Mouse (Mus musculus) embryonic facial prominence, embryonic 11.5 days (tissue): Measurements from ENCODE around the gene 1500011B03Rik. TPM values are rescaled to one million over a fixed set of nuclear protein-coding genes. Genes with fewer than 3 reads are reported as not detected.
A peak's percentile ranks its signal among the peaks of the same experiment; 100 is the strongest.
"Not testable (repeated sequence)": the region's sequence is repeated elsewhere in the genome, so short reads cannot be mapped to it uniquely, and the experiment has no call there.

Experiments
- ATAC-seq: fragments of 200-750 bp; cut with Nextera tagmentation; replicated peaks from 2 replicates; pipeline ENCODE4 v1.8.0; 2017; ENCODE audit warnings: low read depth; ENCODE audit not compliant: insufficient number of reproducible peaks, low FRiP score, low TSS enrichment
- DNase-seq: peaks from one replicate; pipeline ENCODE4 v3.0.0-alpha.2; 2015; ENCODE audit warnings: low spot score
- H3K27ac ChIP-seq: fragments of 300-500 bp; sonication (generic); replicated peaks from 2 replicates; pipeline ENCODE4 v1.5.1; 2014; ENCODE audit warnings: mild to moderate bottlenecking, low read depth, low read length, control low read depth
- H3K27me3 ChIP-seq: fragments of 300-500 bp; sonication (generic); 2 replicates; pipeline ENCODE4 v1.6.1; 2014; ENCODE audit warnings: mild to moderate bottlenecking, low read length, moderate library complexity, mixed read lengths; ENCODE audit not compliant: control insufficient read depth, insufficient read depth
- H3K36me3 ChIP-seq: fragments of 300-500 bp; sonication (generic); replicated peaks from 2 replicates; pipeline ENCODE4 v1.6.1; 2014; ENCODE audit warnings: low read depth, mild to moderate bottlenecking, low read length, moderate library complexity, mixed read lengths; ENCODE audit not compliant: control insufficient read depth, insufficient read depth
- H3K4me1 ChIP-seq: fragments of 300-500 bp; sonication (generic); 2 replicates; pipeline ENCODE4 v1.6.1; 2014; ENCODE audit warnings: low read length, mixed read lengths; ENCODE audit not compliant: control insufficient read depth, insufficient read depth
- H3K4me2 ChIP-seq: fragments of 300-500 bp; sonication (generic); 2 replicates; pipeline ENCODE4 v1.6.1; 2014; ENCODE audit warnings: low read depth, mild to moderate bottlenecking, control low read depth, low read length, moderate library complexity
- H3K4me3 ChIP-seq: fragments of 300-500 bp; sonication (generic); 2 replicates; pipeline ENCODE4 v1.5.1; 2014; ENCODE audit warnings: low read depth, low read length, control low read depth
- H3K9ac ChIP-seq: fragments of 300-500 bp; sonication (generic); replicated peaks from 2 replicates; pipeline ENCODE4 v1.6.1; 2014; ENCODE audit warnings: mild to moderate bottlenecking, control low read depth, low read length
- H3K9me3 ChIP-seq: fragments of 300-500 bp; sonication (generic); replicated peaks from 2 replicates; pipeline ENCODE4 v1.6.1; 2016; ENCODE audit warnings: mild to moderate bottlenecking, low read length, inconsistent platforms, mixed read lengths; ENCODE audit not compliant: control insufficient read depth
- WGBS: fragments of 180-500 bp; shearing (Covaris S2); extraction: QIAGEN DNeasy Blood & Tissue Kit; methylation state at CpG from one replicate; pipeline ENCODE4 v1.1.7; 2014; 5-methylcytosine and 5-hydroxymethylcytosine counted together
- polyA plus RNA-seq: library from polyadenylated mRNA; unstranded; fragments of >200 nt; fragmentation: Nextera tagmentation; extraction: Ambion mirVana; gene quantifications from 2 replicates; pipeline ENCODE4 v1.2.1, GENCODE M21; 2014

The 1500011B03Rik gene
- polyA plus RNA-seq, 1 experiment from 2014 or later: 115 TPM

DNA sequence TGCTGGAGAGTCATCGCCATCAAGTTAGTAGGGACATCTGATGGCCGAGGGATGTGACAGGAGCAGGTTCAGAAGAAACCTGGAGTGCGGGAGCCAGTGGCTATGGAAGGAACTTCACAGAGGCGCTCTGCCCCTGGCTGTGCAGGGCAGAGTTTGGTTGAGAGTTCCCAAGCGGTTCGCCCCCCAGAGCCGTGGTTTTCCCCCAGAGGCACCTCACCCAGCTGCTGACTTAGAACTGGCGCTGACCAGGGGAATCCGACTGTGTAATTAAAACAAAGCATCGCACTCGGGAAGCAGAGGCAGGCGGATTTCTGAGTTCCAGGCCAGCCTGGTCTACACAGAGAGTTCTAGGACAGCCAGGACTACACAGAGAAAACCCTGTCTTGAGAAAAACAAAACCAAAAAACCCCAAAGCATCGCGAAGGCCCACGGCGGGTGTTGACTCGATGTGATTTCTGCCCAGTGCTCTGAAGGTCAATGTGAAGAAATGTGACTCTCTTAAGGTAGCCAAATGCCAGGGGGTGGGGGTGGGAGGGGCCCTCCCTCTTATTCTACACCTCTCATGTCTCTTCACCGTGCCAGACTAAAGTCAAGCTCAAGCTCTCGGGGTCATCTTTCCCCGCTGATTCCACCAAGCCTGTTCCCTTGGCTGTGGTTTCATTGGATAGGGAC lies 28.4 kb upstream of the 1500011B03Rik start:
- Histone ChIP-seq H3K27ac (no peak overlapping the region), H3K9me3 (no peaks in the 10 kb centered on the region), H3K27me3 (no peaks in the 10 kb centered on the region), H3K9ac (no peak overlapping the region), H3K4me3 (no peak overlapping the region), H3K36me3 (no peaks in the 10 kb centered on the region), H3K4me1 (no peaks in the 10 kb centered on the region), H3K4me2 (no peak overlapping the region)
- ATAC-seq (no peak), DNase-seq (no peak)
- 86% methylated on average over 20 of the region's 20 CpGs for WGBS

DNA sequence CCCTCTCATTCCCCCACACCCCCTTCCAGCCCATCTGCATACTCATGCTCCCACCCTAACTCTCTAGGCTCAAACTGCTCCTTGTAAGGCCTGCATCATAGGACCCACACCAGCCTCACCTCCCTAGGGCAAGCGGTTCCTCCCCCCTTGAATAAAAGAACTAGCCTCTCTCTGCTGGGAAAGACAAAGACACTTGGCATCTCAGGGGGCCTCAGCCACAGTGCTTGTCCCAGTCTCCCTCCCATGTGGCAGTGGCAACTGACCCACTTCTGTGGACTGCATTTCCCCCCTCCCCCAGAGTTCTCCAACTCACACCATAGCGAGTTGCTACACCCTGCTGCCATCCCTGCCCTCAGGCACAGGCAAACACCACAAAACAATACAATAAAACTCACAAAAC lies 21.1 kb upstream of the 1500011B03Rik start:
- not testable (repeated sequence) for DNase-seq, H3K9ac ChIP-seq, ATAC-seq, H3K27me3 ChIP-seq, H3K36me3 ChIP-seq, H3K4me3 ChIP-seq, H3K27ac ChIP-seq, H3K4me1 ChIP-seq, H3K4me2 ChIP-seq, H3K9me3 ChIP-seq
- 64% methylated on average over 2 of the region's 2 CpGs for WGBS

DNA sequence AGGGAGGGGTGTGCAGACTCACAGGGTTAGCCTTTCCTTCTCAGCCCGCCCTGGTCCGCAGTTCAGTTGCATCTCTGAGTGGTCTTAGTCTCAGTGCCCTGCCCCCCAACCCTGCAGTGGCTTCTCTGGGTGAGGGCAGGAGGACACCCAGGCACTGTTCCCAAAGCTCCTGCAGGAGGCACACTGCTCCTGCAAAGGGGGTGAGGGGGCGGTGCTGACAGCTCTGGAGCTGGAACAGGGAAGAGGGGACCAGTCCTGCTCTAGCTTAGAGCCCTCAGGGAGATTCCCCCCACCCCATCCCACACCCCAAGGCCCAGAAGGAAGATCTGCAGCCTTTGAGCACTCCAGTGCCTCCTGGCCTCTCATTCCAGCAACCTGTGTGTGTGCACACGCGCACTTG lies 19.4 kb upstream of the 1500011B03Rik start:
- ATAC-seq (no peak), DNase-seq (no peak)
- Histone ChIP-seq H3K36me3 (no peaks in the 10 kb centered on the region), H3K4me3 (no peak overlapping the region), H3K4me2 (no peak overlapping the region), H3K9ac (no peak overlapping the region), H3K27ac (no peak overlapping the region), H3K9me3 (no peaks in the 10 kb centered on the region), H3K27me3 (no peaks in the 10 kb centered on the region), H3K4me1 (no peaks in the 10 kb centered on the region)
- 61% methylated on average over 5 of the region's 5 CpGs for WGBS

DNA sequence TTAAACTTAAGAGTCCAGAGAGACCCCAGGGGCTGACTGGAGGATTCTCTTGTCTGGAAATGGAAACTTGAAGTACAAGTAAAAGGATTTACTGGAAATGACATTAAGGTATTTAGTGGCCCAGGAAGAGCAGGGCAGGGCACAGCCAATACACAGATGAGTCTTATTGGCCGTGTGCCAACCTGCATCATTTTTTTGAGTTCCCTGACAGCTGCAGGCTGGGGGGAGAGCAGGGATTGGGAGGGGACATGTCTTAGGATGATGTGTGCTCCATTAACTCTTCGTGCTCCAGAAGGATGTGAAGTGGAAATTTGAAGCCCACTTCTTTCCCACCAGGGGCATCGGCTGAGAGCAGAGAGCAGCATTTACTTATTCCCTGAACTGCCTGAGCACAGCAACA lies 18.9 kb upstream of the 1500011B03Rik start:
- not testable (repeated sequence) for ATAC-seq, H3K4me2 ChIP-seq, H3K9ac ChIP-seq, H3K4me1 ChIP-seq, H3K27ac ChIP-seq, H3K36me3 ChIP-seq, H3K9me3 ChIP-seq, H3K27me3 ChIP-seq, H3K4me3 ChIP-seq
- 52% methylated on average over 3 of the region's 3 CpGs for WGBS
- peak; percentile 17 for DNase-seq

DNA sequence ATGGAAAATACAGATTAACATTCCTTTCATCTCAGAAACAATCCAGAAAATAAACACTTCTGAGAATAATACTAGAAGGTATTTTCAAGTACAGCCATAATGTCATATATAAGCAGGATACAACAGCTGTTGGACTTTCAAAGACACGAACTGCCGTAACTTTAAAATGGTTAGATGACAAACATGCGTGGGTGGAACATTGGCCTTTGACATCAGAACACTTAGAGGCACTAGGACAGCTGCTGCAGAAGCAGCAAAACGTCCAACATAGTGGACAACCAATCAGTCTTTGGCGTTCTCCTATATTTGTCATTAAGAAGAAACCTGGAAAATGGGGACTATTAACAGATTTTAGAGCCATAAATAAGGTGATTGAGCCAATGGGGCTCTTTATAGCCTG lies 17.2 kb upstream of the 1500011B03Rik start:
- not testable (repeated sequence) for H3K4me3 ChIP-seq, H3K9ac ChIP-seq, ATAC-seq, H3K9me3 ChIP-seq, H3K4me1 ChIP-seq, H3K36me3 ChIP-seq, H3K27me3 ChIP-seq, H3K4me2 ChIP-seq, DNase-seq, H3K27ac ChIP-seq
- 57% methylated on average over 5 of the region's 5 CpGs for whole genome bisulfite sequencing

DNA sequence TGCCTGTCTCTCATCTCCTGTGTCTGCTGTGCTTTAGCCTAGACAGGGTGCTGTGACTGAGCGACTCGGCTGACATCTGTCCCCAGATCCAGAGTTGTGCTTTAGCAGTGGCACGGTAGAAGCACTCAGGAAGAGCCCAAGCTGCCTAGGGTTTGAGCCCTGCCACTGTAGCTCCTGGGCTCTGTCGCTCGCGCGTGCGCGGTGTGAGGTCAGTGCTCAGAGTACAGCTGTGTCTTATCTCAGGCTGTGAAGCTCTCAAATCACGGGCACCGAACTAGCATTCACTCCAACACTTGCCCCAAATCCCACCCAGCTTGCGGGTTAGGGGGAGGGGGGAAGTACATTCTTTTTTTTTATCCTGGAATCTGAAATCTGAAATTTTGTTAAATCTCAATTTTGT lies 13.6 kb upstream of the 1500011B03Rik start:
- H3K4me3 ChIP-seq: no peak overlapping the region
- no peak overlapping the region for H3K9ac ChIP-seq
- no peaks in the 10 kb centered on the region for H3K27me3 ChIP-seq
- no peak for DNase-seq
- no peak for ATAC-seq
- H3K4me2 ChIP-seq: no peak overlapping the region
- WGBS: 64% methylated on average over 12 of the region's 12 CpGs
- no peaks in the 10 kb centered on the region for H3K9me3 ChIP-seq
- no peak overlapping the region for H3K27ac ChIP-seq
- no peaks in the 10 kb centered on the region for H3K4me1 ChIP-seq
- no peaks in the 10 kb centered on the region for H3K36me3 ChIP-seq

DNA sequence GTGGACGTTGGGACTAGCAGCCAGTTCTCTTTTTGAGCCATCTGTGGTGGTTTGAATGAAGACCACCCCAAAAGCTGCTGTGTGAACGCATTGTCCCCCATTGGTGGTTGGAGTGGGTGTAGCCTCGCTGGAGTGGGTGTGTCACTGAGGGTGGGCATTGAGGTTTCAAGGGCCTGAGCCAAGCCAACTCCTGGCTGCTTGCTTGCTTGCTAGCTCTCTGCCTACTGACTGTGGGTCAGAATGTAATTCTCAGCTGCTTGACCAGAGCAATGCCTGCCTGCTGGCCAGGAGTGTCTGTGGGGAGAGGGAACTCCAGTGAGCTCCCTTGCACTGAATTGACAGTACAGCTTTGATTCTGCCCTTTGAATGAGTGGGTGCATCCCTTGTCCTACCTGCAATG lies 6.5 kb upstream of the 1500011B03Rik start:
- H3K36me3 ChIP-seq: no peaks in the 10 kb centered on the region
- no peaks in the 10 kb centered on the region for H3K4me1 ChIP-seq
- no peak overlapping the region for H3K4me3 ChIP-seq
- H3K9ac ChIP-seq: no peak overlapping the region
- H3K9me3 ChIP-seq: no peaks in the 10 kb centered on the region
- H3K27me3 ChIP-seq: no peaks in the 10 kb centered on the region
- no peak overlapping the region for H3K27ac ChIP-seq
- ATAC-seq (no peak), DNase-seq (no peak)
- WGBS: 73% methylated on average over 3 of the region's 3 CpGs
- no peak overlapping the region for H3K4me2 ChIP-seq

DNA sequence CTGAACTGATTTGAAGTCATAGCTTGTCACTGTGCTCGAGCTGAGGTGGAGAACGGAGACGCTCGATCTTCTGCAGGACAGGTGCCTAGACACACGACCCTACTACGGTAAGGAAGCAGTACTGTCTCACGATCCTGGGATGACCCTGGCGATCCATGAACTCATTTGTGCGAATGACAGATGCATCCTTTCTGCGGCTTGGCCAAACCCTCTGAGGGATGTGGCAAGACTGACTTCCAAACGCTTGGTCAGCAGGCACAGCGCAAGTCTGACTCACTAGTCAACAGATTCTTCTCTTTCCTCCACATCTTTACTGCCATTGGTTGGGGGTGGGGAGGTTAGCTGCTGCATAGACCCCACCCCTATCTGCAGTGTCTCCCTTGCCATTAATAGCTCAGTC lies 4.2 kb upstream of the 1500011B03Rik start:
- Histone ChIP-seq H3K9ac (no peak overlapping the region), H3K9me3 (no peaks in the 10 kb centered on the region), H3K27me3 (no peaks in the 10 kb centered on the region), H3K4me3 (no peak overlapping the region), H3K36me3 (no peaks in the 10 kb centered on the region), H3K4me1 (no peaks in the 10 kb centered on the region), H3K27ac (no peak overlapping the region), H3K4me2 (no peak overlapping the region)
- WGBS: 91% methylated on average over 12 of the region's 12 CpGs
- ATAC-seq (no peak), DNase-seq (no peak)
